Mouse (Mus musculus) small intestine, adult 2 months (tissue): ENCODE measurements around the gene Ceacam1.

Experiments used
- CTCF ChIP-seq: fragments of 200-500 bp; IDR thresholded peaks from 2 replicates; pipeline ENCODE4 v1.5.1; 2012; ENCODE audit warnings: low read depth, mild to moderate bottlenecking, control low read depth, inconsistent platforms, low read length, moderate library complexity, mixed read lengths; ENCODE audit not compliant: insufficient replicate concordance, insufficient read length; ENCODE audit errors: extremely low read depth
- POLR2A ChIP-seq: fragments of 200-500 bp; IDR thresholded peaks from 2 replicates; pipeline ENCODE4 v1.6.1; 2012; ENCODE audit warnings: low read depth, mild to moderate bottlenecking, control low read depth, inconsistent platforms, low read length, moderate library complexity

GRCm38 (mm10) chr7:25424429-25424828 is 53.0 kb downstream of the Ceacam1 start:
- TF ChIP-seq CTCF (peak; percentile 42; the same call in 1 of the 2 replicates), POLR2A (no peak)
